Mouse (Mus musculus) bone marrow, adult 2 months (tissue): ENCODE measurements around the gene Nfam1. TPM values are rescaled to one million over a fixed set of nuclear protein-coding genes. Genes with fewer than 3 reads are reported as not detected.

Source experiments
- H3K27ac ChIP-seq: fragments of 200-500 bp; 2 replicates; pipeline ENCODE4 v1.5.1; 2012; ENCODE audit warnings: low read depth, mild to moderate bottlenecking, control low read depth, inconsistent platforms, low read length; ENCODE audit not compliant: control insufficient read depth, poor library complexity, insufficient read depth
- H3K4me1 ChIP-seq: fragments of 200-500 bp; 2 replicates; pipeline ENCODE4 v1.6.1; 2011; ENCODE audit warnings: low read length; ENCODE audit not compliant: control insufficient read depth, insufficient read depth
- H3K4me3 ChIP-seq: fragments of 200-500 bp; replicated peaks from 2 replicates; pipeline ENCODE3; 2011; ENCODE audit warnings: mild to moderate bottlenecking, low read depth, low read length, control low read depth; ENCODE audit not compliant: control insufficient read depth
- CTCF ChIP-seq: fragments of 200-500 bp; IDR thresholded peaks from 2 replicates; pipeline ENCODE4 v1.5.1; 2011; ENCODE audit warnings: low read length, control low read depth; ENCODE audit not compliant: control insufficient read depth, insufficient read depth
- POLR2A ChIP-seq: fragments of 200-500 bp; IDR thresholded peaks from 2 replicates; pipeline ENCODE4 v1.6.1; 2011; ENCODE audit warnings: low read depth, mild to moderate bottlenecking, control low read depth, low read length, borderline replicate concordance; ENCODE audit not compliant: control insufficient read depth
- WGBS: fragments of 180-500 bp; shearing (Covaris S2); methylation state at CpG from one replicate; pipeline ENCODE4 v1.1.7; 2018; 5-methylcytosine and 5-hydroxymethylcytosine counted together
- polyA plus RNA-seq: library from polyadenylated mRNA; stranded (reverse); fragments of >200 nt; gene quantifications from 2 replicates; pipeline ENCODE4 v1.2.4, GENCODE M21; 2011; ENCODE audit warnings: low replicate concordance; ENCODE audit not compliant: missing spikeins, insufficient read depth, insufficient read length

Gene Nfam1
- polyA plus RNA-seq, 1 experiment, result 69.6 TPM

- WGBS, result 85% methylated on average over 8 of the region's 8 CpGs
- peak overlapping the region; percentile 75 for H3K27ac ChIP-seq
- H3K4me1 ChIP-seq, result peaks cover 20% of the 10 kb centered on the region; the same call in 1 of the 2 replicates
- H3K4me3 ChIP-seq, result no peak overlapping the region
- TF ChIP-seq CTCF, result no peak
- no peak for TF ChIP-seq POLR2A
These were observed 22.7 kb downstream of the Nfam1 start for GRCm38 (mm10) chr15:83010423-83010822.

DNA sequence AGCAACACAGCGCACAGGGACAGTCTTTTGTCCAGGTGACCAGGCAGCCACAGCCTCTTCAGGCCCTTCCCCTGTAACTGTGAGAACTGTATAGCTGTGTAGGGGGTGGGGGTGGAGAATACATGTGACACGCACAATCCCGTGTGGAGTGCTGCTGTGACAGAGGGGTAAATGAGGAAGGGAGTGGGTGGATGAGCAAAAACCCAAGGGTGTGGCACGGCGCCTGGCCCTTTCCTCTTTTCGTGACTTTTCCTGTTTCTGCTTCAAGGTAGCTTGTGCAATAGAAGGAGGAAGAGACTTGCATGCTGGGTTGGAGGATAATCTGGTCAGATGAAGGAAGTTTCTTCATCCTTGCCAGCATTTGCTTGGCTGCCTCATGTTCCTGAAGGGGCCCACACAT is 23.6 kb downstream of the Nfam1 start:
- peak overlapping the region; percentile 11 for H3K4me3 ChIP-seq
- TF ChIP-seq CTCF (no peak), POLR2A (no peak)
- WGBS, result 22% methylated on average over 6 of the region's 6 CpGs
- peak overlapping the region; percentile 88 for H3K27ac ChIP-seq
- peaks cover 20% of the 10 kb centered on the region; the same call in 1 of the 2 replicates for H3K4me1 ChIP-seq

- Histone ChIP-seq H3K27ac (peak overlapping the region; percentile 88), H3K4me1 (peaks cover 20% of the 10 kb centered on the region; the same call in 1 of the 2 replicates), H3K4me3 (peak overlapping the region; percentile 11)
- TF ChIP-seq CTCF (no peak), POLR2A (no peak)
- 22% methylated on average over 13 of the region's 13 CpGs for WGBS
These were observed 24.2 kb downstream of the Nfam1 start for GRCm38 (mm10) chr15:83008761-83009423.

DNA sequence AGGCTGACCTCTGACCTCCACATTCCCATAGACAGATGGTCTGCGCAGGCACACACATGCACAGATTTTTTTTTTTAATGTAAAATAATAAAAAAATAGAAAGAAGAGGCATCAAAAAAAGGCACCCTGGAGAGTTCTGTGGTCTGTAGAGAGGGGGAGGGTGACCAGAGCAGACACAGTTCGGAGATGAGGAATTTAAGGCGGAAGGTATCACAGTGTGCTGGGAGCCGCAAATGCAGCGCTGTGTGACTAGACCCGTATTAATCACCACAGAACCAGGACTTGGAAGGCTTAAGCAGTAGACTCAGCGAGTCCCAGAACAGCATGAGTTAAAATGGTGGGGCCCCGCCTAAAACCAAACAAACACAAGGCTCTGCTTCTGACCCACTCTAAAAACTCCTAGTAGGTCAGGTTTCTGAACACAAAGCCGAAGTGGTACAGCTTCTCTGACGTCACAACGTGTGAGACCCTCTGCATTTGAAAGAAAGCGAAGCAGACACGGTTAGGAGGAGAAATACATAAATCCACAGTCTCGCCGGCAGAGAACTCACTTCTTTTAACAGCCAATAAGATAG is 25.7 kb downstream of the Nfam1 start:
- WGBS, result 83% methylated on average over 15 of the region's 15 CpGs
- no peak overlapping the region for H3K27ac ChIP-seq

DNA sequence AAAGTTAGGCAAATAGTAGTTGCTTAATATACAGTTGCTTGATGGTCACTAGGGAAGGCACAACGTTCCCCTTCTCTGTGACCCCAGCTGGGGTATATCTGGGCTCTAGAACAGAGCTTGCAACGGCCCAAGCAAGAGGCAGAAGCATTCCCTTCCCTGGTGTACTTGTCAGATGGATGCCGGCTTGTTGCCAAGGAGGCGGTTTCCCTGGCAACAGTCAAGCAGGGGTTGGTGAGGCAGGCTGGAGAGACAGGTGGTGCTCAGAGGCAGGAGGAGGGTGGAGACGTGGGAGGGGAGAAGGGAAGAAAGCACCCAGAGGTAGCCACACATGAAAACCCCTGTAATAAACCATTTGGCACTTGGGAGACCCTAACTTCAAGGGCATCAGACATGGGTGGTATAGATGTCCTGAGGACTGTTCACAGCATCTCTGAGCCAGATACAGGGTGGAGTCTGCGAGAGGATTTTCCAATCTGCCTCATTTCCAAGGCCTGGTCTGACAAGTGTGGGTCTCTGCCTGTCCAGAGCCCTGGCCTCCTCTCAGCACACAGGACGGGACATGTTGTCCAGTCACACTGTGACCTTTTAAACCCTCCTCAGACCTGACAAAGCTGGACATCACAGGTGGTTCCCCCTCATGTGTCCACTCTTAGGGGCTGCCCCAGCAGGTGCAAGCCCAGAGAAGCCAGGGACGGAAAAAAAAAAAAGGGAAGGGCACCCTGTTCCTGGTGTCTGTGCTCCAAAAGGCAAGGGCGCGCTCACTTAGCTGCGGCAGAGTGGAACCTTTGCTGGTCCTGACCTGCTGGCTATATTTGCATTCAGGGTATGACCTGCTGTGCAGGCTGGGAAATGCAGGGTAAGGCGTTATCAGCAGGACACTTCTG is 30.2 kb downstream of the Nfam1 start:
- no peak for TF ChIP-seq CTCF
- peaks cover 25% of the 10 kb centered on the region for H3K4me1 ChIP-seq
- 67% methylated on average over 12 of the region's 12 CpGs for WGBS
- no peak overlapping the region for H3K4me3 ChIP-seq
- peak overlapping the region; percentile 69 for H3K27ac ChIP-seq

More for the DNA sequence above, 25.7 kb downstream of the Nfam1 start:
- TF ChIP-seq CTCF, result no peak
- peaks cover 25% of the 10 kb centered on the region for H3K4me1 ChIP-seq
- H3K4me3 ChIP-seq, result no peak overlapping the region

- Histone ChIP-seq H3K4me3 (no peak overlapping the region), H3K27ac (peak overlapping the region; percentile 64), H3K4me1 (peaks cover 23% of the 10 kb centered on the region)
- TF ChIP-seq POLR2A (no peak), CTCF (no peak)
- 34% methylated on average over 6 of the region's 6 CpGs for WGBS
These were observed 34.3 kb downstream of the Nfam1 start for GRCm38 (mm10) chr15:82998811-82999221.

GRCm38 (mm10) chr15:82996431-82996830 is 36.7 kb downstream of the Nfam1 start:
- Histone ChIP-seq H3K4me3 (no peak overlapping the region), H3K27ac (no peak overlapping the region), H3K4me1 (peaks cover 13% of the 10 kb centered on the region)
- no peak for TF ChIP-seq POLR2A
- TF ChIP-seq CTCF, result no peak

DNA sequence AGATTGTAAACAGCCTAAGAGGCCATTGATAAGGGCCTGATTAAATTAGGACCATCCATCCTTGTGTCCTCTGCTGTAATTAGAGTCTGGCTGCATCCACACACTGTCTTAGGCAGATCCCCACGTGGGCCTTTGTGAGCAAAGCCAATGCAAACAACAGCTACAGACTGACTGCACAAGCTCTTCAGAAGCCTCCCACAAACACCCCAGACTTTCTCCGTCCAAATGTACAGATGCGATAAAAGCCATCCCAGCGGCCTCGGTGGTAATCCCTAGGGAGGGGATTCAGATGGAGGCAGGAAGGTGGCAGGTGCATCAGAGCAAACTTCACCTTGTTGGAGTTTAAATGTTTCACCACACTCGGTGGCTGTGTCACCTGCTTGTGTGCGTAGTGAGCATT is 37.9 kb downstream of the Nfam1 start:
- WGBS, result 72% methylated on average over 7 of the region's 7 CpGs
- no peak for TF ChIP-seq POLR2A
- no peak for TF ChIP-seq CTCF
- Histone ChIP-seq H3K27ac (no peak overlapping the region), H3K4me1 (peaks cover 12% of the 10 kb centered on the region), H3K4me3 (no peak overlapping the region)
